Mouse (Mus musculus) WW6 (cell line): ENCODE results near the gene Tacr2.
A peak's percentile ranks its signal among the peaks of the same experiment; 100 is the strongest.

Source experiments
- DNase-seq: peaks from one replicate; pipeline ENCODE4 v3.0.0-alpha.2; 2013; ENCODE audit warnings: low read depth, low spot score

The Tacr2 gene

DNA sequence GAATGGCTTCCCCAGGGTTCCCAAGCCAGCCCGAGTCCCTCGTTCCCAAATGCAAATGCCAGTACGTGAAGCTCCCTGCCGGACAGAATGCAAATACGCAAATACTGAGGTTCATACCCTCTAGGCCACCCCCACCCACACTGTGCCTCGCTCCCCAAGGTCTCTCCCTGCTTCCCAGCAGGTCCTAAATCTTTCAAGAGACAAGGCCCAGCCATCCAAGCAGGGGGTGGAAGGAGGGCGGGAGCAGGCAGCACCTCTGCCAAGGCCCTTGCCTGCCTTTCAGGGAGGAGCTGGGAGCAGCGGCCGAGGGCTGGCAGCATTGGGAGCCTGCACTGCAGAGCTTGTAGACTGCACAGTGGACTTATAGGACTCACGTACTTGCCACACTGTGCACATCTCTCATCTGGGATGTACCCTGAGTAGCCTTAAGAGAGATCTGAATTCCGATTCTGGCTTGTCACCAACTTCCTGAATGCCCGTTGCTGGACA is at the start of gene Tacr2:
Tacr2 (plus strand) TSS at position 439 of the 489 bp plus-strand sequence.
- DNase-seq: no peak

DNA sequence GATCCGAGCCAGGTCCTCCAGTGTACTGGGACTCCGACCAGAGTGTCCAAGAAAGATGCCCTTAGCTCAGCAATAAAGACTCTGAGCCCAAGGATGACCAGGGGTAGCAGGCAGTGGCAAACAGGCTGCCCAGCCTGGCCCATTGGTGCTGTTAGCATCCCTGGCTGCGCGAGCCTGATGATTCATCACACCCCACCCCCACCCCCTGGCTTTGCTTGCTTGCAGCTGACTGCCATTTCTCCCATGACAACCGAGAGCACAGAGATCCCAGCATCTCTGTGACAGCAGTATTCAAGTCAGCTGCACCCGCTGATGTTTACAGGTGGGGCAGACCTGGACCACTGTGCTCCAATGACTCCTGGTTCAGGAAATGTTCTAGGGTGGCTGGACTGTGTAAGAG is 49.7 kb upstream of the Tacr2 start:
- DNase-seq: no peak

- DNase-seq: no peak
Observed at GRCm38 (mm10) chr10:62208241-62208896, 43.9 kb upstream of the Tacr2 start.

DNA sequence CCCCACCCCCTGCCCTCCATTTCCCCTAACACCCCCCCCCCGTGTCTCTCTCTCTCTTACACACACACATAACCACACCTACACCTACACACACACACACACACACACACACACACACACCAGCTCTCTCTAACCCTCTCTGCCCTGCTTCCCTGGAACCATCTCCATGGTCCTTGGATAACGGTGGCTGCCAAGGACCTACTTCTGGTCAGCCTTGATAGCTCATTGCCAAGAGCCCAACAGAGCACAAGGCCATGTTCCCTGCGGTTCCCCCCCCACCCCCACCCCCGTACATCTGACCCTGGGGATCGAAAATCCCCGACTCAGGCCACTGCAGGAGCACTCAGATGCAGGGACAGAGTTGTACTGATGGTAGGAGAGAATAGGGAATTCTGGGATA is 40.9 kb upstream of the Tacr2 start:
- DNase-seq: no peak

GRCm38 (mm10) chr10:62215169-62215616 is 37.0 kb upstream of the Tacr2 start:
- DNase-seq: no peak

DNA sequence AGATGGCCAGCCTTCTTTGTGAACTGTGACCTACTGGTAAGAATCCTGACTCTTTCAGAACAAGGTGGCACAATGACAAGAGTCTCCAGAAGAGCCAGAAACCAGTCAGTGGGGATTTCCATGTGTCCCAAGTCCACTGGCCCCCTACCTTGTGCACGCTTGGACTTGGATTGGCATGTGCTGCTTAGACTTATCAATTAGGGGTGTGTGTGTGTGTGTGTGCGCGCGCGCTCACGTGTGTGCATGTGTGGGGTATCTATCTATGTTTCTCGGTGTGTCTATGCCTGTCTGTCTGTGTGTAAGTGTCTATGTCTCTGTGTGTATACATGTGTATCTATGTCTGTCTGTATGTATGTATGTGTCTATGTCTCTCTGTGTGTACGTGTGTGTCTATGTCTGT is 36.6 kb upstream of the Tacr2 start:
- DNase-seq: no peak

DNA sequence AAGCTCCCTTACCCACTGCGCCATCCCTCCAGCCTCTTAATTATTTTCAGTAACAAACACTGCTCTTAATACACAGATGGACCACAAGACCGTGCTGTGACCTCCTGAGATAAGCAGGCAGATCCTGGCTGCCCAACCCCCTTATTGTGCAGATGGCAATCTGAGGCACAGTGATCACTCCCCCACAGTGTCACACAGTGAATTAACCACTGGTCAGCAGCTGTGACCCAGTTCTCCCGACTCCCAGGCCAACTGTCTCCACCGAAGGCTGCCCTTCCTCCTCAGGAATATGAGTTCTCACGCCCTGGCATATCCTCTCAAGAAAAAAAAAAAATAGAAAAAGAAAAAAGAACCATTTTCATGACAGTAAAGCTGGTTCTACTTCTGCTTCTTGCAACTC is 35.6 kb upstream of the Tacr2 start:
- no peak for DNase-seq

- DNase-seq: no peak
Observed at GRCm38 (mm10) chr10:62217196-62217595, 35.0 kb upstream of the Tacr2 start.

DNA sequence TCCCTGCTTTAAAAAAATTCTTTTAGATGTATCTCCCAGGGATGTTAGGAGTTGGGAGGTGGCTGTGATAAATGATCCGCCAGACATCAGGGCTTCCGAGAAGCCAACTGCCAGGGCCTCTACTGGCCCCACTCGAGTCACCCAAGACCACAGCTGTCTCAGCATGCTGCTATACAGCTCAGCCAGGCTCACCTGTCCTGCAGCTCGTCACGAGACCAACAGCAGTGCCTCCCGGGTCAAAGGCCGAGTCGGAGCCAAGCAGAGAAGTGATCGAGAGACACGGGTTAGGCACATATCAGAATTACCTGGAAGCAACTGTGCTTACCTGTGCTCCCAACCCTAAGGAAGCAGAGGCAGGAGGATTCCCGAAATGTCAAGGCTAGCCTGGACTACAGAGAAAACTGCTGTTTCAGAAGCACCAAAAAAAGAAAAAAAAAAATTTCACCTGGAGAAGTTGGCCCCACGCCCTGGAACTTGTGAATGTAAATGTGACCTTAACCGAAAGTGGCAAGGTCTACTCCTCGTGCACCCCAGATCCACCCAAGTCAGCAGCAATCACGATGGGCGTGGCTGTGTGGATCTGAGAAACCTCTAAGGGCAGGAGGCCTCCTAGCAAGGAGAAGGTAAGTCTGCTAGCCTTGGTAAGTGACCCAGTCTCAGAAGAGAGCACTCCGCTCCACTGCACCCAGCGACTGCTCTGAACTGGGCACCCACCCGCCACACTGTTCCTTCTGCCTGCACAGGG is 34.0 kb upstream of the Tacr2 start:
- no peak for DNase-seq

DNA sequence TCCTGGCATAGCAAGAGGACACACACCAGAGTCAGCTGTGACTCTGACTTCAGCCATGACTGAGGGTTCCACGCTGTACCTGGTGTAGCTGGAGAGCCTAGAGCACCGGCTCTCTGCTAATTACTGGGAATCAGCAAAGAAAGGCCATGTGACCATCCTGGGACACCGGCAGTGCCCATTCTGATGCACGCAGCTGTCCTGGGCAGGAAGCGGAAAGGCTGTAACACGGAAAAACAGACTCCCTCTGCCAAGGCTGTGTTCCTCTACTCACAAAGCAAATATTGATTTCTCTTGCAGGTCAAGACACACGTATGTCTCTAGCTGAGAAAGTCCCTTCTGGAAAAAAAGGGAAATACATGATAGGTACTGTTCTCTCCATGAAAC is 33.5 kb upstream of the Tacr2 start:
- no peak for DNase-seq

- DNase-seq: no peak
Observed at GRCm38 (mm10) chr10:62220732-62221514, 31.3 kb upstream of the Tacr2 start.

GRCm38 (mm10) chr10:62221647-62222046 is 30.6 kb upstream of the Tacr2 start:
- no peak for DNase-seq

- DNase-seq: no peak
Observed at GRCm38 (mm10) chr10:62222777-62223176, 29.5 kb upstream of the Tacr2 start.

DNA sequence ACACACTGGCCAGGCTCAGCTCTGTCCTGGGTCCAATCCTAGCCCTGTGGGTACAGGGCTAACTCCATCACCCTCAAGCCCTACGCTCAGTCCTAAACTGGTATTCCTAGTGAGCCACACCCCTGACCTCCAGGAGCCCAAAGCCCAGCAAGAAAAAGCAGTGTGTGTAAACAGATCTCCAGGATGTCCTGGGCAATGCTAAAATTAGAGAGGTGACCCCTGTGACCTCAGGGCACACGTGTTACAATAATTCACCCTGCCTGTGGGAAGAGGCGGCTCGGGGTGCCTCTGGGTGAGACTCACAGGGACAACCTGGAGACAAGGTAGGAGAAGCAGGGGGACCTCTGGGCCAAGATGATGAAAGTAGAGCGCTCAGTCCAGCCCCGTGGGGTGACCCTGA is 28.0 kb upstream of the Tacr2 start:
- no peak for DNase-seq

- DNase-seq: no peak
Observed at GRCm38 (mm10) chr10:62225839-62226238, 26.4 kb upstream of the Tacr2 start.

GRCm38 (mm10) chr10:62228126-62228525 is 24.1 kb upstream of the Tacr2 start:
- no peak for DNase-seq

DNA sequence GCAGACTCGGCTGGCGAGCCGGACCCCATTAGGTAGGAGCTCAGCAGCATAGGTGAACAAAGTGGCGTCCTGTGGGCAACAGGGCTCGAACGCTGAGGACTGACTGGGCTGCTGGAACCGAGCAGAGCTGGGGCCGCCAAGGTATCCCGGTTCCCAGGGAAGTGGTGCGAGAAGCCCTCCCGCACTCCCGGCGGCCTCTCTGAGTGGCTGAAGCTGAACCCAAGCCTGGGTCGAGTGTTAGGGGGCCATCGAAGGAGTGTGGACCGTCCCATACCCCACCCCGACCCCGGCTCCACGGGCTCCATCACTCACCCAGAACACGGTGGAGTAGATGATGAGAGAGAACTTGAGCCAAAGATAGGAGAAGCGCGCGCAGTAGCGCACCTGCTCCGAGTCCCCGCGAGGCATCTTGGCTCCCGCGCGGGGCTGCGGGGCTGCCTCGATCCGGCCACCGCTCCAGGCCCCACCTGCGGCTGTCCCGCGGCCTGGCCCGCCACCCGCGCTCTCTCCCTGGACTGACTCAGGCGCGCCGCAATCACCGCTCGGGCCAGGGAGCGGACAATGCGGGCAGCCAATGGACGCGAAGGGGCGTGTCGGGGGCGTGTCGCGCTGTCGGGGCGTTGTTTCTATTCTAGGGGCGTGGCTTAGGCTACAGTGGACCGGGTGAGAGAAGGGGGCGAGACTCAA is 21.4 kb upstream of the Tacr2 start, which contains the start of gene Tspan15:
Tspan15 (minus strand) TSS at position 544 of the 687 bp plus-strand sequence.
- DNase-seq: peak; percentile 67

DNA sequence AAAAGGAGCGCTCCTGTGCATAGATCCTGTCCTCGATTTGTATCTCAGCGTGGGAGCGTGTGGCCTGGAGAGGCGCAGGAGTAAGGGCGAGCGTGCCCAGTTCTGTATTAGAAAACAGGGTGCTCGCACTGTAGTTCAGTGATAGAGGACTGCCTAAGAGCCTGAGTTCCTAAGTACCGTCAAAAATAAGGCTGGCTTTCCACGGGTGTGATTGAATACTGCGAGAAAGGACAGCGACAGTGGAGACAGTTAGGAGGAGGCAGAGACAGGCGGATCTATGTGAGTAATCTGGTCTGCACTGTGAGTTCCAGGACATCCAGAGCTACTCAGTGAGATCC is 20.9 kb upstream of the Tacr2 start:
- DNase-seq: no peak

DNA sequence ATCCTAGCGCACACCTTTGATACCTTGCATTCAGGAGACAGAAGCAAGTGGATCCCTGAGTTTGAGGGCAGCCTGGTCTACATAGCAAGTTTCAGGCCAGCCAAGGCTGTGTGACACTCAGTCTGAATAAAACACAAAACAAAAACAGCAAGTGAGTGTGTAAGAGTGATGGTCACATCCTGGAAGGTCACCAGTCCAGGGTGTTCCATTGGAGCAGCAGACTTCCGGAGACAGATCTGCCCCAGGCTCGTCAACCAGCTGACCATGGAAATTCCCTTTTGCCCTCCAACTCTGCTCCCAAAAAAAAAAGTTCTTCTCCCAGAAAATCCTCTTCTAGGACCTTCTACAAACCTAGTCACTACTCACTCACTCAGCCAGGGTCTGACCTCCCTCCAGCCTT is 20.4 kb upstream of the Tacr2 start:
- DNase-seq: no peak

DNA sequence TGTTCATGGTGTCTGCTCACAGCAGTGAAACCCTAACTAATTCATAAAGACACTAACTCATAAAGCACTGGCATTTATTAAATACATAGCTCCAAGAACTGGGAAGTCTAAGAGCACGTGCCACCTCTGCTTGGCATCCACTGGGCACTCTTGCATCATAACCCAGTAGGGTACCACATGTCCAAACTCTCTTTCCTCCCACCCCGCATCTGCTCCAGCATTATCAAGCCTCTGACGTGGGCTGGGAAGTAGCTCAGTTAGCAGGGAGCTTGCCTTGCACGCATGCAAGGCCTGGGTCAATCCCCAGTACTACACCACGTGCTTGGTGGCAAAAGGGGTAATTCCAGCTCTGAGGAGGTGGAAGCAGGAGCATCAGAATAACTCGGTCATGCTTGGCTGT is 16.1 kb upstream of the Tacr2 start:
- no peak for DNase-seq

- DNase-seq: no peak
Observed at GRCm38 (mm10) chr10:62237205-62237604, 15.0 kb upstream of the Tacr2 start.

- DNase-seq: no peak
Observed at GRCm38 (mm10) chr10:62238688-62239087, 13.6 kb upstream of the Tacr2 start.
